Mouse (Mus musculus) gastrocnemius, adult 8-10 months (tissue): ENCODE results near the gene Adgrg6. TPM values are rescaled to one million over a fixed set of nuclear protein-coding genes. Genes with fewer than 3 reads are reported as not detected.

Experiments
- DNase-seq, 2 experiments: peaks; one replicate each; pipeline ENCODE4 v3.0.0; 2022; ENCODE audit warnings: low spot score in 2 of 2
- total RNA-seq, 4 experiments: library from RNA; stranded (reverse); gene quantifications; 2 replicates each; pipeline ENCODE4 v1.2.4; 2022

Gene Adgrg6
- total RNA-seq, 4 experiments from 2014 or later = 0.56 to 2.0 (median 1.3) TPM

GRCm38 (mm10) chr10:14391025-14391639 is 154.3 kb downstream of the Adgrg6 start:
- DNase-seq = peak; percentile 12 to 27

- DNase-seq = no peak
Observed at GRCm38 (mm10) chr10:14385574-14385973, 159.9 kb downstream of the Adgrg6 start.

GRCm38 (mm10) chr10:14365065-14365589 is 180.3 kb downstream of the Adgrg6 start:
- no peak for DNase-seq

GRCm38 (mm10) chr10:14363226-14363625 is 182.2 kb downstream of the Adgrg6 start:
- no peak for DNase-seq

- no peak for DNase-seq
Observed at GRCm38 (mm10) chr10:14358271-14358670, 187.2 kb downstream of the Adgrg6 start.

Other genes starting within 250 kb of the Adgrg6 start
- 10 to 100 TPM; 25.1 to 27.3 (median 26.4) TPM for gene Vta1, start 159.9 kb upstream of the Adgrg6 start, total RNA-seq
- 1 to 10 TPM; 1.6 to 2.1 (median 1.9) TPM for gene Nmbr, start 159.9 kb upstream of the Adgrg6 start, total RNA-seq
- gene Gje1, start 172.6 kb upstream of the Adgrg6 start, total RNA-seq = not detected